Mouse (Mus musculus): ENCODE measurements around the gene Tcf7l2. TPM values are rescaled to one million over a fixed set of nuclear protein-coding genes. Genes with fewer than 3 reads are reported as not detected.

Tcf7l2 gene
- polyA plus RNA-seq, 1 experiment from 2014 or later, result 215 TPM

GRCm38 (mm10) chr19:55902573-55903385 lies 161.2 kb downstream of the Tcf7l2 start:
- peaks cover 37% of the 10 kb centered on the region for H3K4me1 ChIP-seq

GRCm38 (mm10) chr19:55909039-55909438 lies 167.4 kb downstream of the Tcf7l2 start:
- 38% methylated on average over 7 of the region's 7 CpGs for WGBS
- no peaks in the 10 kb centered on the region for H3K9me3 ChIP-seq (replicated peaks)
- H3K4me3 ChIP-seq, result no peak overlapping the region
- ATAC-seq, result peak; percentile 82
- H3K9ac ChIP-seq, result no peak overlapping the region
- peaks cover 84% of the 10 kb centered on the region for H3K27me3 ChIP-seq
- peaks cover 31% of the 10 kb centered on the region for H3K4me1 ChIP-seq
- no peak overlapping the region for H3K27ac ChIP-seq
- H3K4me2 ChIP-seq, result no peak overlapping the region
- peaks cover 6% of the 10 kb centered on the region for H3K36me3 ChIP-seq (ENCODE audit: poor library complexity, severe bottlenecking)

More at GRCm38 (mm10) chr19:55902573-55903385, 161.2 kb downstream of the Tcf7l2 start:
- ATAC-seq, result no peak
- Histone ChIP-seq H3K4me3 (no peak overlapping the region), H3K27me3 (peaks cover 97% of the 10 kb centered on the region), H3K4me2 (peak overlapping the region; percentile 38), H3K27ac (0 out of 2 replicates have a peak overlapping the region, but pooled peaks have one; percentile 8), H3K36me3 (ENCODE audit: poor library complexity, severe bottlenecking) (no peaks in the 10 kb centered on the region), H3K9ac (no peak overlapping the region; the same call in 1 of the 2 replicates), H3K9me3 (replicated peaks) (no peaks in the 10 kb centered on the region)
- 36% methylated on average over 12 of the region's 12 CpGs for WGBS

GRCm38 (mm10) chr19:55911941-55912340 lies 170.3 kb downstream of the Tcf7l2 start:
- Histone ChIP-seq H3K36me3 (ENCODE audit: poor library complexity, severe bottlenecking) (peaks cover 6% of the 10 kb centered on the region), H3K4me2 (no peak overlapping the region), H3K4me3 (no peak overlapping the region), H3K27me3 (peaks cover 76% of the 10 kb centered on the region), H3K27ac (no peak overlapping the region), H3K9me3 (replicated peaks) (no peaks in the 10 kb centered on the region), H3K4me1 (peaks cover 48% of the 10 kb centered on the region), H3K9ac (no peak overlapping the region)
- WGBS, result 27% methylated on average over 8 of the region's 8 CpGs
- no peak for ATAC-seq

- ATAC-seq, result no peak
- whole genome bisulfite sequencing, result 92% methylated on average over 8 of the region's 8 CpGs
- no peak overlapping the region for H3K27ac ChIP-seq
- no peak overlapping the region for H3K4me2 ChIP-seq
- peaks cover 48% of the 10 kb centered on the region for H3K4me1 ChIP-seq
- H3K4me3 ChIP-seq, result no peak overlapping the region
- H3K36me3 ChIP-seq (ENCODE audit: poor library complexity, severe bottlenecking), result peaks cover 11% of the 10 kb centered on the region
- H3K27me3 ChIP-seq, result peaks cover 73% of the 10 kb centered on the region
- H3K9me3 ChIP-seq (replicated peaks), result no peaks in the 10 kb centered on the region
- no peak overlapping the region for H3K9ac ChIP-seq
Measured at GRCm38 (mm10) chr19:55912813-55913212, 171.2 kb downstream of the Tcf7l2 start.

GRCm38 (mm10) chr19:55913585-55913984 lies 172.0 kb downstream of the Tcf7l2 start:
- Histone ChIP-seq H3K36me3 (ENCODE audit: poor library complexity, severe bottlenecking) (peaks cover 11% of the 10 kb centered on the region), H3K27ac (peak overlapping the region; percentile 40; the same call in 1 of the 2 replicates)
- 28% methylated on average over 10 of the region's 10 CpGs for WGBS

GRCm38 (mm10) chr19:55914614-55915211 lies 173.1 kb downstream of the Tcf7l2 start:
- Histone ChIP-seq H3K36me3 (ENCODE audit: poor library complexity, severe bottlenecking) (peaks cover 22% of the 10 kb centered on the region), H3K4me1 (peaks cover 41% of the 10 kb centered on the region), H3K9me3 (replicated peaks) (no peaks in the 10 kb centered on the region), H3K4me3 (no peak overlapping the region), H3K27ac (no peak overlapping the region), H3K27me3 (peaks cover 66% of the 10 kb centered on the region), H3K9ac (no peak overlapping the region), H3K4me2 (peak overlapping the region; percentile 4; the same call in 1 of the 2 replicates)
- ATAC-seq, result peak; percentile 51; the same call in 1 of the 2 replicates
- 31% methylated on average over 20 of the region's 20 CpGs for WGBS

More at GRCm38 (mm10) chr19:55913585-55913984, 172.0 kb downstream of the Tcf7l2 start:
- Histone ChIP-seq H3K4me3 (no peak overlapping the region), H3K9me3 (replicated peaks) (no peaks in the 10 kb centered on the region), H3K27me3 (peaks cover 66% of the 10 kb centered on the region), H3K4me2 (no peak overlapping the region), H3K4me1 (peaks cover 48% of the 10 kb centered on the region), H3K9ac (peak overlapping the region; percentile 35; the same call in 1 of the 2 replicates)
- ATAC-seq, result no peak

- Histone ChIP-seq H3K9me3 (replicated peaks) (no peaks in the 10 kb centered on the region), H3K27me3 (peaks cover 67% of the 10 kb centered on the region), H3K4me1 (peaks cover 38% of the 10 kb centered on the region), H3K36me3 (ENCODE audit: poor library complexity, severe bottlenecking) (peaks cover 30% of the 10 kb centered on the region), H3K4me3 (no peak overlapping the region), H3K4me2 (no peak overlapping the region), H3K9ac (no peak overlapping the region), H3K27ac (no peak overlapping the region)
- ATAC-seq, result no peak
- WGBS, result 71% methylated on average over 7 of the region's 7 CpGs
Measured at GRCm38 (mm10) chr19:55915506-55915905, 173.9 kb downstream of the Tcf7l2 start.

GRCm38 (mm10) chr19:55916211-55916610 lies 174.6 kb downstream of the Tcf7l2 start:
- Histone ChIP-seq H3K4me2 (no peak overlapping the region), H3K9me3 (replicated peaks) (no peaks in the 10 kb centered on the region), H3K36me3 (ENCODE audit: poor library complexity, severe bottlenecking) (peaks cover 36% of the 10 kb centered on the region), H3K4me3 (no peak overlapping the region), H3K9ac (no peak overlapping the region), H3K27ac (no peak overlapping the region), H3K4me1 (peaks cover 37% of the 10 kb centered on the region), H3K27me3 (peaks cover 67% of the 10 kb centered on the region)
- 96% methylated on average over 3 of the region's 3 CpGs for WGBS
- ATAC-seq, result no peak

- Histone ChIP-seq H3K9ac (no peak overlapping the region), H3K27me3 (peaks cover 54% of the 10 kb centered on the region), H3K4me1 (peaks cover 16% of the 10 kb centered on the region), H3K4me3 (no peak overlapping the region), H3K36me3 (ENCODE audit: poor library complexity, severe bottlenecking) (peaks cover 33% of the 10 kb centered on the region), H3K4me2 (no peak overlapping the region), H3K27ac (peak overlapping the region; percentile 40), H3K9me3 (replicated peaks) (no peaks in the 10 kb centered on the region)
- ATAC-seq, result peak; percentile 57
- 4% methylated on average over 12 of the region's 12 CpGs for WGBS
Measured at GRCm38 (mm10) chr19:55923789-55924426, 182.3 kb downstream of the Tcf7l2 start.

- Histone ChIP-seq H3K4me3 (no peak overlapping the region), H3K27ac (no peak overlapping the region), H3K9ac (no peak overlapping the region), H3K27me3 (peaks cover 45% of the 10 kb centered on the region), H3K4me1 (peaks cover 16% of the 10 kb centered on the region), H3K36me3 (ENCODE audit: poor library complexity, severe bottlenecking) (peaks cover 25% of the 10 kb centered on the region), H3K9me3 (replicated peaks) (no peaks in the 10 kb centered on the region), H3K4me2 (no peak overlapping the region)
- no peak for ATAC-seq
- 90% methylated on average over 4 of the region's 4 CpGs for WGBS
Measured at GRCm38 (mm10) chr19:55924800-55925199, 183.2 kb downstream of the Tcf7l2 start.

- peaks cover 18% of the 10 kb centered on the region; the same call in 1 of the 2 replicates for H3K36me3 ChIP-seq (ENCODE audit: poor library complexity, severe bottlenecking)
- no peak overlapping the region for H3K4me2 ChIP-seq
- H3K4me3 ChIP-seq, result no peak overlapping the region
- no peak for ATAC-seq
- H3K9me3 ChIP-seq (replicated peaks), result no peaks in the 10 kb centered on the region
- 73% methylated on average over 7 of the region's 7 CpGs for WGBS
- peaks cover 16% of the 10 kb centered on the region for H3K4me1 ChIP-seq
- no peak overlapping the region for H3K9ac ChIP-seq
- H3K27me3 ChIP-seq, result peaks cover 44% of the 10 kb centered on the region
- H3K27ac ChIP-seq, result no peak overlapping the region
Measured at GRCm38 (mm10) chr19:55925425-55925803, 183.8 kb downstream of the Tcf7l2 start.
